Mouse (Mus musculus) stomach, embryonic 14.5 days (tissue): ENCODE results near the gene Rabif. TPM values are rescaled to one million over a fixed set of nuclear protein-coding genes. Genes with fewer than 3 reads are reported as not detected.

ENCODE experiments used
- ATAC-seq: fragments of 200-750 bp; cut with Nextera tagmentation; 2 replicates; pipeline ENCODE4 v1.8.0; 2017; ENCODE audit warnings: low read depth, moderate TSS enrichment; ENCODE audit not compliant: insufficient number of reproducible peaks, insufficient read depth, low FRiP score
- H3K27ac ChIP-seq: fragments of 300-500 bp; sonication (generic); 2 replicates; pipeline ENCODE4 v1.5.1; 2014; ENCODE audit warnings: mild to moderate bottlenecking, low read length, moderate library complexity, mixed read lengths
- H3K27me3 ChIP-seq: fragments of 300-500 bp; sonication (generic); 2 replicates; pipeline ENCODE4 v1.6.1; 2014; ENCODE audit warnings: low read length, control low read depth, mixed read lengths; ENCODE audit not compliant: control insufficient read depth, insufficient read depth
- H3K36me3 ChIP-seq: fragments of 300-500 bp; sonication (generic); 2 replicates; pipeline ENCODE4 v1.6.1; 2014; ENCODE audit warnings: mild to moderate bottlenecking, control low read depth, low read length, moderate library complexity, mixed read lengths; ENCODE audit not compliant: control insufficient read depth, insufficient read depth
- H3K4me1 ChIP-seq: fragments of 300-500 bp; sonication (generic); 2 replicates; pipeline ENCODE4 v1.6.1; 2014; ENCODE audit warnings: low read length, control low read depth, mixed read lengths; ENCODE audit not compliant: control insufficient read depth, insufficient read depth
- H3K4me2 ChIP-seq: fragments of 300-500 bp; sonication (generic); replicated peaks from 2 replicates; pipeline ENCODE4 v1.6.1; 2014; ENCODE audit warnings: low read depth, low read length, control low read depth
- H3K4me3 ChIP-seq: fragments of 300-500 bp; sonication (generic); 2 replicates; pipeline ENCODE4 v1.5.1; 2014; ENCODE audit warnings: low read depth, low read length, control low read depth
- H3K9ac ChIP-seq: fragments of 300-500 bp; sonication (generic); replicated peaks from 2 replicates; pipeline ENCODE4 v1.6.1; 2014; ENCODE audit warnings: low read depth, mild to moderate bottlenecking, control low read depth, low read length, moderate library complexity, mixed read lengths
- H3K9me3 ChIP-seq: fragments of 300-500 bp; sonication (generic); 2 replicates; pipeline ENCODE4 v1.6.1; 2016; ENCODE audit warnings: low read depth, low read length, control low read depth; ENCODE audit not compliant: control insufficient read depth
- WGBS: fragments of 180-500 bp; shearing (Covaris S2); extraction: QIAGEN DNeasy Blood & Tissue Kit; methylation state at CpG from one replicate; pipeline ENCODE4 v1.1.7; 2014; 5-methylcytosine and 5-hydroxymethylcytosine counted together
- polyA plus RNA-seq: library from polyadenylated mRNA; unstranded; fragments of >200 nt; fragmentation: Nextera tagmentation; extraction: Ambion mirVana; gene quantifications from 2 replicates; pipeline ENCODE4 v1.2.1, GENCODE M21; 2014

The Rabif gene
- polyA plus RNA-seq, 1 experiment from 2014 or later = 41.9 TPM

DNA sequence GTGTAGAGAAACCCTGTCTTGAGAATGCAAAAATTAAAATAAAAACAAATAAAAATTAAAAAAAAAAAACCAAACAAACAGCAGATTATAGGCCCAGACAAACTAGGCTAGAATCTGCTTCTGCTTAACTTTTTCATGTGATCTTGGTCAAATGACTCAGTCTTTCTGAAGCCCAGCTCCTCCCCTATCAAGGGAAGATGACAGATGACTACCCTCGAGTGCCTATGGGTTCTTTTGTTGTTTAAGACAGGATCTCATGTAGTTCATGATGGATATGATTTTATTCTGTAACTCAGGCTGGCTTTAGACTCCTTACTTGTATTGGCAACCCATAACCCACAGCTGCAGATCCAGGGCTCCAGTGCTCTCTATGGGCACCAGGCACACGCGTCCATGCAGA is 57.4 kb downstream of the Rabif start:
- H3K27ac ChIP-seq = no peak overlapping the region
- H3K4me3 ChIP-seq = no peak overlapping the region
- no peak overlapping the region for H3K4me2 ChIP-seq
- H3K9ac ChIP-seq = no peak overlapping the region
- H3K9me3 ChIP-seq = no peaks in the 10 kb centered on the region
- ATAC-seq = no peak
- no peaks in the 10 kb centered on the region for H3K27me3 ChIP-seq
- H3K36me3 ChIP-seq = no peaks in the 10 kb centered on the region
- peaks cover 11% of the 10 kb centered on the region for H3K4me1 ChIP-seq
- 71% methylated on average over 3 of the region's 3 CpGs for WGBS

DNA sequence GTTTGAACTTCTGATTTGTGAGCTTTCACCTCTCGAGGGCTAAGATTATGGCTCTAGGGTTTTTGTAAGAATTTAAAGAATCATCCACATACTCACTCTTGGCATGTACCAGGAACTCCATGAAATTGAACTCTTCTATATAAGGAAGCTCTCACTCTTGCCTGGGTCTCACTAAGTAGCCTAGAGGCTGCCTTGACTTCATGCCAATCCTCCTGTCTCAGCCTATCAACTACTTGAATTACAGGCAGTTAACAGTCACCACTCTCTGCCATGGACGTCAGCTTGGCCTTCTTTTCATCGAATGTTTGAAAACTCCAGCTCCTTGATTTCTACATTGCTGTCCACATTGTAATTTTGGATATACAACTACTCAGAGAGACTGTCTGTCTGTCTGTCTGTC is 57.9 kb downstream of the Rabif start:
- WGBS = 60% methylated on average over 3 of the region's 3 CpGs
- no peaks in the 10 kb centered on the region for H3K36me3 ChIP-seq
- no peak overlapping the region for H3K9ac ChIP-seq
- no peaks in the 10 kb centered on the region for H3K27me3 ChIP-seq
- ATAC-seq = no peak
- H3K27ac ChIP-seq = no peak overlapping the region
- H3K9me3 ChIP-seq = no peaks in the 10 kb centered on the region
- peaks cover 14% of the 10 kb centered on the region for H3K4me1 ChIP-seq
- H3K4me3 ChIP-seq = no peak overlapping the region
- no peak overlapping the region for H3K4me2 ChIP-seq

DNA sequence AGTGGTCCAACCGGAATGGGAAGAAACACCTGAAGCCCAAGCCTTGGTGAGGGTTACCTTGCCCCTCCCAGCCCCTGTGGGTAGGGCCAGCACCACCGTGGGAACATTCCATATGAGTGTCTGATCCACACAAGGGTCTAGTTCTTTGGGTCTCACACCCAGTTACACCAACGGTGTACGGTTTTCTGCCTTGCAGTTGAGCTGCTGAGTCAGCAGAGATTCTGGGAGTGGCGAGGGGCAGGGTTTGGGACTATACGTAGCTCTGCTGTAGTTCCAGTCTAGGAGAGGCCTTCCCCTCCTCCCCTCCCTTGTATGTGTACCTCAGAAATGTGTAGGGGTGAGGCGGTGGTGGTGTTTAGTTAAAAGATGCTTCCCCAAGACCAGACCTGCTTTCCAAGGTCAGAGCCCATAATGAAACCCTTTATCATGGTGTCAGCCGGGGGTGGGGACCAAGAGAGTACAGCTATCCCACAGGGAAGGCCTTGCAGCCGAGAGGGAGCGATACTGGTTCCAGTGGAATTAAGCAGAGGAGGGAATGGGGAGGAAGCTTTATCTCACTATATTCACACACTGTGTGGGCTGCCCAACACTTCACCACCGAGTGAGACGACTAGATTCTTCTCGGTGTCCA is 60.9 kb downstream of the Rabif start:
- no peaks in the 10 kb centered on the region for H3K9me3 ChIP-seq
- H3K4me2 ChIP-seq = peak overlapping the region; percentile 81
- H3K4me1 ChIP-seq = peaks cover 18% of the 10 kb centered on the region
- H3K27ac ChIP-seq = peak overlapping the region; percentile 93
- H3K27me3 ChIP-seq = no peaks in the 10 kb centered on the region
- WGBS = 12% methylated on average over 13 of the region's 13 CpGs
- H3K36me3 ChIP-seq = no peaks in the 10 kb centered on the region
- H3K9ac ChIP-seq = peak overlapping the region; percentile 73
- ATAC-seq = peak; percentile 57
- H3K4me3 ChIP-seq = peak overlapping the region; percentile 60

GRCm38 (mm10) chr1:134555871-134556670 is 61.6 kb downstream of the Rabif start:
- no peaks in the 10 kb centered on the region for H3K27me3 ChIP-seq
- H3K27ac ChIP-seq = peak overlapping the region; percentile 93
- no peaks in the 10 kb centered on the region for H3K36me3 ChIP-seq
- H3K9me3 ChIP-seq = no peaks in the 10 kb centered on the region
- H3K4me3 ChIP-seq = peak overlapping the region; percentile 60
- under 1% methylated on average over 46 of the region's 46 CpGs for WGBS
- peak overlapping the region; percentile 73 for H3K9ac ChIP-seq
- peak overlapping the region; percentile 81 for H3K4me2 ChIP-seq
- ATAC-seq = peak; percentile 39; the same call in 1 of the 2 replicates
- H3K4me1 ChIP-seq = peaks cover 18% of the 10 kb centered on the region

DNA sequence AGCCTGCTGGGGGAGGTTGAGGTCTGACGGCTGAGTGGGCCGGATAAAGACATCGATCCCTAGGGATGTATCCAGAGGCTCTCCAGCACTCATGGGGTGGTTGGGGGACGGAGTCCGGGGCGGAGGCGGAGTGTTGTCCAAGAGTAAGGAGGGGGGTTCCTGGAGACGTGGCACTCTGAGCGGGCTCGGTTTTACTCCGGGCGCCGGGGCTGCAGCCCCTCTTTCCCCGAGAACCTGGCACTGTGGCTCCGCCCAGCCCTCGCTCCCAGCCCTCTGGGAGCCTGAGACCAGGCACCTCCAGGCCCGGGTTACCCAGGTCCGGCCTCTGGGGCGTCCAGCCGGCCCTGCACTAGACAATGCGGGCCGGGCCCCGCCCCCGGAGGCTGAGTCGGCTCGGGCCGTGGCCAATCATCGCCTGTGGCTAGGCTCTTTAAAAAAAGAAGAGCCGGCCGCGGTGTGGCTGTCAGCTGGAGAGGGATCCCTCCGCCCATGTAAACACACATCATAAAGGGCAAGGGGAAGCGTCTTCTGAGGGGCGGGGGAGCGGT is 62.3 kb downstream of the Rabif start:
- no peaks in the 10 kb centered on the region for H3K36me3 ChIP-seq
- no peaks in the 10 kb centered on the region for H3K27me3 ChIP-seq
- under 1% methylated on average over 35 of the region's 35 CpGs for WGBS
- H3K4me1 ChIP-seq = peaks cover 18% of the 10 kb centered on the region
- peak; percentile 92 for ATAC-seq
- peak overlapping the region; percentile 81 for H3K4me2 ChIP-seq
- H3K9ac ChIP-seq = peak overlapping the region; percentile 73
- H3K9me3 ChIP-seq = no peaks in the 10 kb centered on the region
- peak overlapping the region; percentile 93 for H3K27ac ChIP-seq
- H3K4me3 ChIP-seq = peak overlapping the region; percentile 60

Other genes with a start within 250 kb of the Rabif start
- 0.16 and 0.17 TPM in 2 replicates for gene Myog, start 204.7 kb upstream of the Rabif start, polyA plus RNA-seq
- 4.8 and 5.7 TPM in 2 replicates for gene Ppfia4, start 161.7 kb upstream of the Rabif start, polyA plus RNA-seq
- gene Tmem183a, start 132.7 kb upstream of the Rabif start, polyA plus RNA-seq = 93.0 and 101 TPM in 2 replicates
- gene 4933406M09Rik, start 108.7 kb upstream of the Rabif start, polyA plus RNA-seq = not detected in 2 replicates
- 39.3 and 39.9 TPM in 2 replicates for gene Cyb5r1, start 89.1 kb upstream of the Rabif start, polyA plus RNA-seq
- 85.5 and 91.3 TPM in 2 replicates for gene Adipor1, start 79.3 kb upstream of the Rabif start, polyA plus RNA-seq
- 20.3 and 23.1 TPM in 2 replicates for gene Klhl12, start 39.1 kb upstream of the Rabif start, polyA plus RNA-seq
- gene Mgat4e, start 55.0 kb downstream of the Rabif start, polyA plus RNA-seq = not detected in 2 replicates
- 80.6 and 81.3 TPM in 2 replicates for gene Kdm5b, start 65.5 kb downstream of the Rabif start, polyA plus RNA-seq
- gene Syt2, start 152.0 kb downstream of the Rabif start, polyA plus RNA-seq = 3.4 and 3.8 TPM in 2 replicates